Comparison of ENCODE assay signal across 9 mouse cellular contexts in the genomic region with DNA sequence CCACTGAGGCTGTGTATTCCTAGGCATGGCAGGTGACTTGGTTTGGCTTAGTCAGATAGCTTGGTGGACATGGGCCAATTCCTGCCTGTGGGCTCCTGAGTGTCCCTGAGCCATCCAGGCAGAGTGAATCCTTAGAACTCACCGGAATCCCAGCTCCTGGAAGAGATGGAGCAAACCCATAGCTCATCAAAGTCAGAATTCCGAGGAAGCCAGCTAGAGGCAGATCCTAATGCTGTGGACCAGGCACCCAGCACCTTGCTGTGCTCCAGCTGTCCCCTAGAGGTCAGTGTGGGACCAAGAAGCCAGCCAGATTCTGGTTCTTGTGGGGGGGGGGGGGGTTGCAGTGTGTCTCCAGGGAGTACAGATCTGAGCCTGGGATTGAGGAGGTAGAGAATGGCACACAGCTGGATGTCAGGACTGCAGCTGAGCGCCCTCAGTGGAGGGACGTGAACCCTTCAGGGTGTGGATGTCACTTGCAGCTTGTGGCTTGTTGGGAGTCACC. TPM values are rescaled to one million over a fixed set of nuclear protein-coding genes. Genes with fewer than 3 reads are reported as not detected.
DNase-seq lines count a peak whose midpoint lies in the region; ATAC-seq and TF ChIP-seq lines count a peak whose summit lies in the region.
"Had no signal": no experiment of that assay in that cellular context is flagged by ENCODE, and none has a peak within 500 bp of the region (broad histone marks: within the 10 kb centered on the region; RNA-seq: fewer than 3 reads in every experiment).

No protein-coding gene starts in this region.

- TF ChIP-seq CTCF in thymus, adult 2 months (IDR thresholded peaks at IDR 0.05; ENCODE audit: borderline replicate concordance, control insufficient read depth, extremely low read depth, insufficient read depth, low read length, poor library complexity): peak; percentile 95
- TF ChIP-seq CTCF in forebrain, postnatal 0 days (IDR thresholded peaks at IDR 0.05; ENCODE audit: low read depth): peak; percentile 78
- peak; percentile 87 for TF ChIP-seq CTCF in intestine, postnatal 0 days (IDR thresholded peaks at IDR 0.05; ENCODE audit: low read depth)

- peak; percentile 70 for ATAC-seq in forebrain, postnatal 0 days
- ATAC-seq in intestine, postnatal 0 days: peak; percentile 22; the same call in 1 of the 2 replicates
- ATAC-seq in limb, embryonic 12.5 days (ENCODE audit: insufficient number of reproducible peaks, insufficient read depth, low FRiP score, low TSS enrichment, low read depth): 0 out of 2 replicates have a peak, but pooled peaks have one; percentile 52
- peak; percentile 58 for ATAC-seq in neutrophil, adult 5-6 weeks (ENCODE audit: extremely low read depth, insufficient number of reproducible peaks, low FRiP score, poor library complexity, severe bottlenecking)

- H3K4me1 ChIP-seq in thymus, adult 2 months (replicated peaks; ENCODE audit: control insufficient read depth, insufficient read depth, low read length): peaks cover 7% of the 10 kb centered on the region
- no peaks in the 10 kb centered on the region for H3K4me1 ChIP-seq in forebrain, postnatal 0 days (ENCODE audit: insufficient read depth)
- no peaks in the 10 kb centered on the region for H3K4me1 ChIP-seq in intestine, postnatal 0 days (replicated peaks; ENCODE audit: control insufficient read depth, insufficient read depth, low read length)
- peaks cover 8% of the 10 kb centered on the region; the same call in 1 of the 2 replicates for H3K4me1 ChIP-seq in limb, embryonic 12.5 days (replicated peaks)

- H3K36me3 ChIP-seq in thymus, adult 2 months (ENCODE audit: control insufficient read depth, insufficient read depth, low read length): no peaks in the 10 kb centered on the region; the same call in 1 of the 2 replicates
- peaks cover 33% of the 10 kb centered on the region for H3K36me3 ChIP-seq in forebrain, postnatal 0 days (ENCODE audit: insufficient read depth)
- no peaks in the 10 kb centered on the region for H3K36me3 ChIP-seq in intestine, postnatal 0 days (ENCODE audit: control insufficient read depth, insufficient read depth)
- no peaks in the 10 kb centered on the region for H3K36me3 ChIP-seq in limb, embryonic 12.5 days

- WGBS in thymus, adult 2 months: 37% methylated on average over 4 of the region's 4 CpGs
- WGBS in forebrain, postnatal 0 days: 17% methylated on average over 4 of the region's 4 CpGs
- 16% methylated on average over 4 of the region's 4 CpGs for WGBS in intestine, postnatal 0 days
- WGBS in limb, embryonic 12.5 days: 17% methylated on average over 4 of the region's 4 CpGs

- H3K9ac ChIP-seq in forebrain, postnatal 0 days: no peak overlapping the region
- H3K9ac ChIP-seq in intestine, postnatal 0 days (ENCODE audit: low read depth, low read length): no peak overlapping the region
- H3K9ac ChIP-seq in limb, embryonic 12.5 days (replicated peaks): no peak overlapping the region
- H3K9ac ChIP-seq: neural tube, embryonic 12.5 days had no signal

- no peaks in the 10 kb centered on the region for H3K9me3 ChIP-seq in forebrain, postnatal 0 days (ENCODE audit: low read length)
- H3K9me3 ChIP-seq in intestine, postnatal 0 days (ENCODE audit: control insufficient read depth): no peaks in the 10 kb centered on the region
- no peaks in the 10 kb centered on the region for H3K9me3 ChIP-seq in limb, embryonic 12.5 days
- H3K9me3 ChIP-seq: neural tube, embryonic 12.5 days had no signal

- H3K4me2 ChIP-seq in forebrain, postnatal 0 days (ENCODE audit: low read depth): no peak overlapping the region
- H3K4me2 ChIP-seq in intestine, postnatal 0 days (replicated peaks; ENCODE audit: low read depth): no peak overlapping the region
- H3K4me2 ChIP-seq in limb, embryonic 12.5 days: no peak overlapping the region
- H3K4me2 ChIP-seq: neural tube, embryonic 12.5 days had no signal

- no peak overlapping the region for H3K27ac ChIP-seq in thymus, adult 2 months (ENCODE audit: control insufficient read depth, insufficient read depth, low read length)
- no peak overlapping the region for H3K27ac ChIP-seq in forebrain, postnatal 0 days (ENCODE audit: low read depth, low read length)
- H3K27ac ChIP-seq in intestine, postnatal 0 days (ENCODE audit: low read depth, low read length): no peak overlapping the region
- no peak overlapping the region for H3K27ac ChIP-seq in limb, embryonic 12.5 days
- H3K27ac ChIP-seq: neural tube, embryonic 12.5 days had no signal

- no peaks in the 10 kb centered on the region for H3K27me3 ChIP-seq in thymus, adult 2 months (ENCODE audit: control insufficient read depth, insufficient read depth, low read length)
- no peaks in the 10 kb centered on the region for H3K27me3 ChIP-seq in forebrain, postnatal 0 days (ENCODE audit: insufficient read depth, low read length)
- H3K27me3 ChIP-seq in intestine, postnatal 0 days (replicated peaks; ENCODE audit: control insufficient read depth, insufficient read depth, low read length): no peaks in the 10 kb centered on the region
- H3K27me3 ChIP-seq in limb, embryonic 12.5 days: no peaks in the 10 kb centered on the region
- H3K27me3 ChIP-seq: neural tube, embryonic 12.5 days had no signal

- TF ChIP-seq POLR2A in thymus, adult 2 months (IDR thresholded peaks at IDR 0.05; ENCODE audit: control insufficient read depth, extremely low read depth, insufficient read depth, low read length, poor library complexity): no peak

- DNase-seq in thymus, adult 2 months: peak; percentile 74
- no peak for DNase-seq in thymus, adult 18-20 months
- peak; percentile 78 for DNase-seq in cerebellum, adult 11-12 months
- DNase-seq in forebrain, postnatal 0 days: peak; percentile 69
- DNase-seq in thymus, postnatal 0 days (ENCODE audit: low spot score): peak; percentile 62

- H3K4me3 ChIP-seq in thymus, adult 2 months (ENCODE audit: control insufficient read depth, insufficient read depth, low read length): no peak overlapping the region
- no peak overlapping the region for H3K4me3 ChIP-seq in forebrain, postnatal 0 days (ENCODE audit: low read depth, low read length)
- no peak overlapping the region for H3K4me3 ChIP-seq in intestine, postnatal 0 days (ENCODE audit: low read depth, low read length)
- H3K4me3 ChIP-seq in limb, embryonic 12.5 days (replicated peaks): no peak overlapping the region
- H3K4me3 ChIP-seq: neural tube, embryonic 12.5 days had no signal

RNA-seq across cellular contexts. Expression of gene Rab11fip4, which starts 33.8 kb away (rescaled TPM):
- polyA plus RNA-seq in thymus, adult 2 months (2012; rRNA removed): 36.8 and 40.9 TPM in 2 replicates
- total RNA-seq in forebrain, postnatal 0 days (2014; rRNA removed): 80.9 and 86.2 TPM in 2 replicates
- 18.7 and 21.7 TPM in 2 replicates for polyA plus RNA-seq in forebrain, postnatal 0 days (2015; fragmentation: Nextera tagmentation; extraction: Ambion mirVana)
- polyA plus RNA-seq in intestine, postnatal 0 days (2015; fragmentation: Nextera tagmentation; extraction: Ambion mirVana): 1.5 and 1.7 TPM in 2 replicates
- 16.1 and 16.2 TPM in 2 replicates for polyA plus RNA-seq in limb, embryonic 12.5 days (2016; fragmentation: Nextera tagmentation; extraction: Ambion mirVana)
- total RNA-seq in neutrophil, adult 5-6 weeks (2017): 59.1 and 72.3 TPM in 2 replicates
- polyA plus RNA-seq in thymus, postnatal 0 days (2015; fragmentation: Nextera tagmentation; extraction: Ambion mirVana): 8.4 and 8.6 TPM in 2 replicates

Comparison
In these comparisons a context has a peak if more than half of its experiments do, and no peak if none do; other contexts are left out.
1. DNase-seq: peak in thymus, adult 2 months (single experiment), cerebellum, adult 11-12 months (single experiment), forebrain, postnatal 0 days (single experiment) and thymus, postnatal 0 days (single experiment); none in thymus, adult 18-20 months (0 of 2).
2. Peak in every context shown above with its lines, with median percentiles within 50 percentile points of each other: CTCF ChIP-seq and ATAC-seq.